Mouse (Mus musculus): ENCODE data around the gene Ttc5.
"Not testable (repeated sequence)": the region's sequence is repeated elsewhere in the genome, so short reads cannot be mapped to it uniquely, and the experiment has no call there.

Ttc5 gene

DNA sequence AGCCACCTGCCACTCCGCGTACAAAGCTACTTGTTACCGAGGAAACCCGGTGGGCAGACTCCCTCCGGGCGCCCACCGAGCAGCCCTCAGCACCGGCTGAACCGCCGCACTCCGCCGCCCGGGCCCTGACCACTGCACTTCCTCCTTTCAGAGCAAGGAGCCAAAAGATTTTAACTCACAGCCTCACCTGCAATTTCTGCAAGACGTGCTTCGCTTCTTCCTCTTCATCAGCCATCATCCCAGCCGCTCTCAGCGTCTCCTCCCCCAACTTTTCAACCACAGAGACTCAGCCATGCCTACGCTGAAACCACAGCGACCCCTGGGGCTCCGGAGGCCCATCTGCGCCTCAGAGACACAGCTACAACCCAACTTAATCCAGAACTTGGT, at the start of gene Ttc5:
Gene Ttc5 (minus strand): TSS at position 269 of the 387 bp plus-strand sequence.
- DNase-seq = peak; percentile 92

DNA sequence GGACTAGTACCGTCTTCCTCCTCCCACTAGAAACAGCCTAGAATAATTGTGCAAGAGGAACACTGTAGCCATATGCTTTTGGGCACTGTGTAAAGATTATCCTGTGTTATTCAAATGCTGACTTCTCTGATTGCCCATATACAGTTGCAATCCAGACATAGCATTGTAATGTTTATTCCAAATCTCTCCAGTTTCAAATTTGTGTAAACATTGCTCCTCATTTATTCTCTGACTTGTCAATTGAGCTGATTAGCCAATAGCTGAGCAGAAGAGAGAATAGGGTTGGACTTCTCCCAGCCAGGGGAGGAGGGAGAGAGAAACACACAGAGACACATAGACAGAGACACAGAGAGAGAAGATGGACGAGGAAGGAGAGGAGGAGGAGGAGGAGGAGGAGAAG, 49.1 kb upstream of the Ttc5 start:
- DNase-seq = no peak

DNA sequence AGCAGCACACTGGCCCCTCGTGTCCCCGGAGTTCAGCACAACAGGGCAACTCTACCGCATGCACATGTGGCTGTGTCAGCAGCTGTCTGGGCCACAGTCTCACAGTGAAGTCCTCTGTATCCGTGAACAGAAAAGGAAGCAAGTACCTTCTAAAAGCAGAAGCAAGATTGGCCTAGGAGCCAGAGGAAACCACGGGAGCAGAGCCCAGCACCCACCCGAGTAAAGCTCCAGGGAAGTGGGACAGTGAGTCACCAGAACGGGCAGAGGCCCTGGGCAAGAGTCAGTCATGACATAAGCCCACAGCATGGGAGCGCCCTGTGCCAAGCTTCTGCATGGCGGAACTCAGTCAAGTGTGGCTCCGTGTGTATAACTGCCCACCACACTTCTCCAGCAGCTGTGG, 48.6 kb upstream of the Ttc5 start:
- no peak for DNase-seq

DNA sequence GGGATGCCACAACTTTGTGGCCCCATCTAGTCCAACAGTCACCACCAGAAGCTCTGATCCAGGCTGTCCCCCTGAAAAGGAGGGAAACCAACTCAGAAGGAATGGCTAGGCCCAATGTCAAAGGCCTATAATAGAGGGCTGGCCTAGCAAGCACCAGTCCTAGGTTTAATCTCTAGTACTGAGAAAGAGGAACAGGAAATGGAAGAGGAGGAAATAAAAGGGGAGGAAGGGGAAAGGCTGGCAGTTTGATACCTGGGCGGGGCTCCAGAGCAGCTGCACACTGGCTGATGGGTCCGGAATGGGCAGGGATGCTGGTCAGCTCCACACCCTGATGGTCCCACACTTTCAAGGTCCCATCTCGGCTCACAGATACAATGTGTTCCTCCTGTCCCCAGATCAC, 44.6 kb upstream of the Ttc5 start:
- no peak for DNase-seq

DNA sequence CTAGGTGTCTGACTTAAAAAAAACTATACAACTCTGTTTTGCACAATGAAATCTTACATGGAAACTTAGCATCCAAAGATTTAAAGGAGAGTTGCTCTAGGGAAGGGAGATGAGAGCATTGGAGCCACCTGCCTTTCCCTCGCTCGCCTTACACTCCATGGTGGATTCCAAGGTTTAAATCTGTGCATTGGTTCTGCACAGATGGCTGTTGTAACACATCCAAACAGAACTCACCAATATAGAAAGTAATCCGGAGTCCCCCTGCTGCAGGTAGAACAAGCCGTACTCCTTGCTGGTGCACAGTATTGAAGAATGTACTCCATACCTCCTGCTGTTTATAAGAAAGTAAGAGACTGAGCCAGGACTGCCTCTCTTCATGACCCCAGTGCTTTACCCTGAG, 41.3 kb upstream of the Ttc5 start:
- no peak for DNase-seq

DNA sequence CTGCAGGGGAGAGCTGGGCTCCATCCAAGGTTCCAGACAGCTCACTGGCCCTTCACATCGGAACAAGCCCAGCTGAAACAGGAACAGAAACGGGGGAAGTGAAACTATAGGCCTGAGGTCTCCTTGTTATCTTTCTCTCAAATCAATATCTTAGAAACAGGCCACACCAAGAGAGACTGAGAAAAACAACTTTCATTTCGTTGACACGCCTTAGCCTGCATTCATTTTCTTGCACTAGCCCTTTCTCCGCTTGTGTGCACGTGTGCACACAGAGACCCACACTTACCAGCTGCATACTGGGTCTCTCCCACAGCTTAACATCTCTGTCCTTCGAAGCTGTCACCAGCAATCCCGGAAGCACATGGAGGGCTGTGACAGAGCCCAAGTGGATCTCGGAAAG, 38.9 kb upstream of the Ttc5 start:
- no peak for DNase-seq

DNA sequence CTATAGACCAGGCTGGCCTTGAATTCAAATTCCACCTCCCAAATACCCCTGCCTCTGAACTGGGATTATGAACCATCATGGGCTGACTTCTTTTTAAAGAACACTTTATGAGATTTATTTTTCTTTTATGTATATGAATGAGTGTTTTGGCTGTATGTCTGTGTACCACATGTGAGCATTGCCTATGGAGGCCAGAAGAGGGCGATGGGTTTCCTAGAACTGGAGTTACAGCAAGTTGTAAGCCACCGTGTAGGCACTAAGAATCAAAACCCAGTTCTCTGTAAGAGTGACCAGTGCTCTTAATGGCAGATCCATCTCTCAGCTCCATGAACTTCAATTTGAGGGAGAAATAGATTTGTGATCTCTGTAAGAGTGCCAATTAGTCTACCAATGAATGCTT, 37.9 kb upstream of the Ttc5 start:
- no peak for DNase-seq

DNA sequence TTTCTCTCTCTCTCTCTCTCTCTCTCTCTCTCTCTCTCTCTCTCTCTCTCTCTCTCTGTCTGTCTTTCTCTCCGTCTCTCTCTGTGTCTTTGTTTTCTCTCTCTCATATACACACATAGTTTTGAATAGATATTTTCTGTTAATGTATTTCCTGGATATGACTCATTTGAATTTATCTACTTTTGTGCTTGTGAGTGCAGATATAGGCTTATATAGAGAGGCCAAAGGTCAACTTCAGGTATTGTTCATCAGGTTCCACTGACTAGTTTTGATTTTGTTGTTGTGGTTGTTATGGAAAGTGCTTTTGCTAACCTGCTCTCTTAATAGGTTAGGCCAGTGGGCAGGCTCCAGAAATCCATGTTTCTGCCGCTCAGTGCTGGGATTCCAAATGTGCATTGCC, 27.7 kb upstream of the Ttc5 start:
- no peak for DNase-seq

DNA sequence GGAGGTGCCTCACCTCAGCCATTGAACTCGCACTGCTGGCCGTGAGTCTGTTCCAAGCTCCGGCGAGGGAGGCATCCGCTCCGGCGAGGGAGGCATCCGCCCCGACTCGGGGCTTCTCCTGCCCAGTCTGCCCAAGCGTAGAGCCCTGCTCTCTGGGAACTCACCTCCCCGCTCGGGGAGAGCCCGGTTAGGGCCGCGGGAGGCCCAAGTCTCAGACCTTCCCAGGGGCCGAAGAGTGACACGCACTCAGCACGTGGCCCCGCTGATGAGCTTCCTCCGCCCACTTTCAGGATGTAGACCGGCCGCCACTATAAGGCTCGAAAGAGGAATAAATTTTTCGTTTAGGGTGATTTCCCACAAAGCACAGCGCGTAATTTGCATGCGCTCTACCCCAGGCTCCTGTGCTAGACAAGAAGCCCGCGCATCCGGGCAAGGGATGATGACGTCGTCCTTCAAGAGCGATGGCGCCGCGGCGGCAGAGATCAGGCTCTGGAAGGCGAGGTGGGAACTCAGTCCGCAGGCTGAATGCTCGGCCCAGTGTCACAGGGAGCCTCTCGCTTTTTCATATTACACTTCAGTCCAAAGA, 22.3 kb upstream of the Ttc5 start, which contains the start of the genes Ccnb1ip1 and Parp2:
Gene Ccnb1ip1 (minus strand): TSS at position 246 of the 586 bp plus-strand sequence.
Gene Parp2 (plus strand): TSS at position 355 of the 586 bp plus-strand sequence.
- DNase-seq = peak; percentile 96

DNA sequence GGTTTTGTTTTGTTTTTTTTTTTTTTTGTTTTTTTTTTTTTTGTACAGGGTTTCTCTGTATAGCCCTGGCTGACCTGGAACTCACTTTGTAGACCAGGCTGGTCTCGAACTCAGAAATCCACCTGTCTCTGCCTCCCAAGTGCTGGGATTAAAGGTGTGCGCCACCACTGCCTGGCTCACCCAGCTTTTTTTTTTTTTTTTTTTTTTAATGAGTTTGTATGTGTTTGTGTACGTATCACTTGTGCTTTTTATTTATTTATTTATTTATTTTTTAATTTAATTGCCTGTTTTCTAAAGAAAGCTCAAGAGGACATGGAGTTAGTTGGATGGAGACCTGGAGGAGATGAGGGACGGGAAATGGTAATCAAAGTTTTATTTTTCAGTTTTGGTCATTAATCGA, 21.1 kb upstream of the Ttc5 start:
- not testable (repeated sequence) for DNase-seq

DNA sequence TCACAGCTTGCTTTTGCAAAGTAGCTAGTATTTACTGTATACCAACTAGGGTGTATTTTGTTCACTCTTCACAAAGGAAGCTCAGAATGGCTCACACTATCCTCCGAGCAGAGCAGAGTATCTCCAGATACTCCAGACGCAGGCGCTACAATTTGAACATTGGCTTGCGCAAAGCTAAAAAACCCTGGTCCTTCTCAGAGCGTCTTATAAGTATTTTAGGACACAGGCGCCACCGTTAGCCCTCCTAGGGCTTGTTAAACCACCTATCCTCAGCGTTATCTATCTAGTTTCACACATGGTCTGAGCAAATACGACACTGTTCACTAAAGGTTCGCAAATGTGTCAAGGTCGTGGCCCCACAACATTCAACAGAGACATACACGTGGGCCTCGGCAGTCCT, 19.4 kb upstream of the Ttc5 start:
- no peak for DNase-seq

DNA sequence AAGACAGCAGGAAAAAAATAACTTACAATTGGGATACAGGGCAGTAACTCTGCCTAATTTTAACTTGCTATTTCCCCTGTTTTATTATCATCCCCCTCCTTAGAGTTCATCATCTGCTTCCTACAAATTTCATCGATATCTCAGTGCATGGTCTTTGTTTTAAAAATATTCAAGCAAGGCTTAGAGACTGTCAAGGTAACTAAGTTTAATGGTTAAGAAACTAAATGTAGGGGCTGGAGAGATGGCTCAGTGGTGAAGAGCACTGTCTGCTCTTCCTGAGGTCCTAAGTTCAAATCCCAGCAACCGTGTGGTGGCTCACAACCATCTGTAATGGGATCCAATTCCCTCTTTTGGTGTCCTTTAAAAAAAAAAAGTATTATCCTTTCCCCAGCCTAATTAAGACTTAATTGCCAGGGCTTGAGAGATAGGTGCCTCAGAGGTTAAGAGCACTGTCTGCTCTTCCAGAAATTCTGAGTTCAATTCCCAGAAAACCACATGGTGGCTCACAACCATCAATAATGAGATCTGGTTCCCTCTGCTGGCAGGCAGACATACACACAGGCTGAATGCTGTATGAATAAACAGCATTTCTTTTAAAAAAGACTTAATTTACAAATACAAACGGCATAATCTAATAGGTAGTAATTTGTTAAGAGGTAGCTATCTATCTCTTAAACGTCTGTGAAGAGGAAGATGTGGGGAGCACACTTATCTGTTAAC, 17.7 kb upstream of the Ttc5 start:
- peak; percentile 17 for DNase-seq

DNA sequence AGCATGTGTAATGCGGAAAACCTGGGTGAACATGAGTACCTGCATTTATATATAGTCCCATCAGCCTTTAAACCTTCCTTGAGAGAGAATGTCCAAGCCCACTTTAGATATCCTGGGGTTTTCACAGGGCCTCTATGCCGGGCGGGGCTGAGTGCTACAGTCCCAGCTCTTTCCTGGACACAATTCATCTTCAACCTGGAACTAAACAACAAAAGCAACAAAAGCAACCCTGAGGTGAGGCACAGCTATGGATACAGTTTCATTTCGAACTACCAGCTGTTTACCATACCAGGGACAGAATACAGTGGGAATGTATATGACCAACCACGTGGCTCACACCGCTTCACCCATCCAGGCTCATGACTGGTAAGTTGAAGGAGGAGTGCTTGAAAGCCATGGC, 17.1 kb upstream of the Ttc5 start:
- DNase-seq = no peak

DNA sequence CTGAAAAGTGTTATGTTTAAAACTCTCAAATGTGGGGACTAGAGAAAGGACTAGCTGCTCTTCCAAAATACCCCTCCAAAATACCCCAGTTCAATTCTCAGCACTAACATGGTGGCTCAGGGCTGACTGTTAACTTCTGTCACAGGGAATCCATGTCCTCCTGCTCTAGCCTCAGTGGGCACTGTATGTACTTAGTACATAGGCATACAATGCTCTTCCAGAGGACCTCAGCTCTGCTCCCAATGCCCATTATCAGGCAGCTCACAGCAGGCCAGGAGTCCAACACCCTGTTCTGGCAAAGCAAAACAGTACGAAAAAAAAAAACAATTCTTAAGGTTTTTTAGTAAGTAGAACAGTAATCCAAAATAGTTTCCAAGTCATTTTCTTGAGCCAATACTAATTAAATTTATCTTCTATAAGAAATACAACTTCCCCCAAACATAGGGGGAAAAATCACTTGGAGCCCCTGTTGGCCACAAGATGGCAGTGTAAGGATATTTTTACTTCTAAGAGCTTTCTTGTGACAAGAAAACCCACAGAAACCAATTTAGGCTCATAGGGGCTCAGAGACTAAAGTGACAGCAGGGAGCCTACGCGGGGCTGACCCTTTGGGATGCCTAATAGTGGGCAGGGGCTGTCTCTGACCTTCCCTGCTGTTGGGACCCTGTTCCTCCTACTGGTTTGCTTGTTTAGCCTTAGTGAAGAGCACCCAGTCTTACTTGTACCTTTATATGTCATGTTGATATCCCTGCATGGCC, 14.4 kb upstream of the Ttc5 start:
- DNase-seq = peak; percentile 44

DNA sequence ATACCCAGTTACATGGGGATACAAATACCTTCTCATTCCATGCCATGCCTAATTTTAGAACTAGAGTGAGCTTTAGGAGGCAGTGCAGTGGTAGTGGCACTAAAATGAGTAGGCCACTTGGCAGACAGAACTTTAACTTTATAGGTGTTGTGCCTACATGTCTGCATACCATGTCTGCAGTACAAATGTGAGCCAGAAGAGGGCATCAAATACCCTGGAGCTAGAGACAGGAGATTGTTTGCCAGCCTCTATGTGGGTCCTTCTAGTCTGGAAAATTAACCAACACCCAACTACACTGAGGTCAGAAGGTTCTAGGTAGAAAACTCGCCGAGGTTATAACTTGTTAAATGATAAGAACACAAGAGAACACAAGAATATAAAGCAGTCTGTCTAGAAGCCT, 13.2 kb upstream of the Ttc5 start:
- DNase-seq = peak; percentile 46

DNA sequence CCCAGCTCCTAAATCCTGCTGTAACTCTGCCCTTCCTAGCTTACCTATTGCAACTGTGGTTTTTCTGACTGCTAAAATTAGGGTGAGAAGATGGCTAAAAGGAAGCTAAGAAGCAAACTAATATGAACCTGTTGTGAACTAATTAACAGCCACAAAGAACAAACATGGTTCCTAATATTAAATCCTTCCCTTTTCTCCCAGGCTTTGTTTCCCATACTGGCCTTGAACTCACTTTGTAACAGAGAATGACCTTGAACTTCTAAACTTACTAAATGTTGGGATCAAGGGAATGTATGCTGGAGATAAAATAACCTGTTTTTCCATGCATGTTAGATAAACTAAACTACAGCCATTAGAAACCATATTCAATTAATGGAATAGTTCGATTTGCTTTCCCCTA, 11.1 kb upstream of the Ttc5 start:
- no peak for DNase-seq

DNA sequence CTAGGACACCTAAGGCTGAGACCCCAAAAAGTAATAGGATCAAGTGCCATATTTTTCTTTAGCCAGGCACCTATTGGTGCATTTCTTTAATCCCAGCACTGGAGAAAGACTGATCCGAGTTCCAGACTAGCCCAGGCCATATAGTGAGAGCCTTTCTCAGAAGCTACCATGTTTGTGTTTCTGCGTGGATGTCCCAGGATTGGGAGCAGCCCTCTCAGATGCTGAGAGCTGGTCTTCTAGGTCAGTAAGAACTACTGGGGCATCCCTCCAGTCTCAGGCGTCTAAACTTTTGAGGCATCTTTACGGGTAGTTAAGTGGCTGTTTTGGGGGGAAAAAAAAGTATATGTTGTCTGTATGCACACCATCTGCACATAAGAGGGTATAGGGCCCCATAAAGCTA, 10.6 kb upstream of the Ttc5 start:
- DNase-seq = no peak

DNA sequence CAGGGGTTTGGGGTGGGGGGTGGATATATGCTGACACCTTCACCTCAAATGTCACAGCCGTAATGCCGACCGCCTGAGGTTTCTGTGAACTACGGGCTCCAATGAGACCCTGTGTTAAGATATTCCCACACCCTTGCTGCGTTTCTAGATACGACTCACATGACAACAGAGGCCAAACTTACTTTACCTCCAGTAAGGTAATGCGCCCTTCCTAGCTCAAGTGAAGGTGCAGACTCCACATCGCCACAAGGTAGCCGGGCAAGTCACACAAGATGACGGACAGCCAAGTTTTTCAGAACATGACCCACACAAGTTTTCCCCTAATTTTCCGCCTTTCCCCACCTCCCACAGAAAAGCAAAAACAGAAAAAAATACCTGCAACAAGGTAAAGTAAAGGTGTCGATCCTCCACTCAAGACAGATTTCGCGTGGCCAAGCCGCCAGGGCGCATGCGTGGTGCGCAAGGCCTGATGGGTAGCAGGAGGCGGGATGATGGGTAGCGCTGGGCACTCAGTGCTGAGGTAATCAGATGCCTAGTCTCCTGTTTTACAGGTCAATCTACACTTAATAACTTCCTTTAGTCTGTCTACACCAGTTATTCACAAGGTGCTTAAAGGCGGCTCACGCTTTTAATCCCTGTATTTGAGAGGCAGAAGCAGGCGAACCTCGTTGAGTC, 10.1 kb upstream of the Ttc5 start:
- DNase-seq = no peak

DNA sequence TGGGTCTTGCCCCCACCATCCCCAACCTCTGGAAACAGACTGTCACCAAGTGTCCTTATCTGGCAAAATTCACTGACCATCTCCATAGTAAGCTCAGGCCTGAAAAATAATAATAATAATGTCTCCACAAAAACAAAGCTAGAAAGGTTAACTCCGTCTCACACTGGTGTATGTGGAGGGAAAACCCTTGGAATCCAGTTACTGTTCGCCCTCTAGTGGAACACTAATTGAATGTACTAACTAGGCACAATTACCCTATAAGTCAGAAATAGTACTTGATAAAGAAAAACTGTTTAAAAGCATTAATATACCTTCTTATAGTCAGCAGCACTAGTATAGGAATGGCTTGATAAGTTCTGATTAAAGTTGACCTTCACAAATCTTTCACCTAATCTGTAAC, 2.8 kb upstream of the Ttc5 start:
- DNase-seq = no peak

DNA sequence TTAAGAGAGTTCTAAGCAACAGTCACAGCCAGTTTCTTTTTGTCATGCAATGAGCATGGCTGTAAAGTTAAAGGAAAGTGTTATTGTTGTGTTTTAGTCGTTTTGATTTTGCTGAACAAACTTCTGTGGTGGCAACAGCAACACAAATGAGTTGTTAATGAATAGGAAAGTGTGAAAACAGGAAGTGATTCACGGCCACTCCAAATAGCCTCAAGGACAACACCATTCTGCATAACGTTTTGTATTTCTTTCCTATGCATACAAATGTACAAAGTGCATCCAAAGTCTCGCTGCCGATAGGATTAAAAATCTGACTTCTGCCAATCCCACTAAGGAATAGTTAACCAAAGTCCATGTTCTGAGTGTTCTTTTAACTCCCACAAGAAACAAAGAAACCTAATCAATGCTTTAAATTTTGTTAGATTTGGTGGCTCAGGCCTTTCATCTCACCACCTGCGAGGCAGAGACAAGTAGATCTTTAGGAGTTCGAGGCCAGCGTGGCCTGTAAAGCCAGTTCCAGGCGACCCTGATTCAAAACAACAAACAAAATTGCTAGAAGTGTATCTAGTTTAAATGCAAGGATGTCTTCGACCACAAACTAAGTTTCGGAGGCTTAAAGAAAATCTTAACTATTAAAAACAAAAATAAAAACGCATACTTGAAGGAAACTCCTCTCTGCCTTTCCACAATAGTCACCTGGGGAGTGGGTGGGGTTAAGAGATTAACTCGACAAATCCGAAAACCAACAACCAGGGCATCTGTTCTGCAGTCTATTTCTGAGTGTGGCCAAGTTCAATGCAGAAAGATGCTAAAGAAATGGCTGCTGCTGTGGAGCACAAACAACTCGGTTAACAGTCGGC, 698 bp downstream of the Ttc5 start:
- peak; percentile 35 for DNase-seq

DNA sequence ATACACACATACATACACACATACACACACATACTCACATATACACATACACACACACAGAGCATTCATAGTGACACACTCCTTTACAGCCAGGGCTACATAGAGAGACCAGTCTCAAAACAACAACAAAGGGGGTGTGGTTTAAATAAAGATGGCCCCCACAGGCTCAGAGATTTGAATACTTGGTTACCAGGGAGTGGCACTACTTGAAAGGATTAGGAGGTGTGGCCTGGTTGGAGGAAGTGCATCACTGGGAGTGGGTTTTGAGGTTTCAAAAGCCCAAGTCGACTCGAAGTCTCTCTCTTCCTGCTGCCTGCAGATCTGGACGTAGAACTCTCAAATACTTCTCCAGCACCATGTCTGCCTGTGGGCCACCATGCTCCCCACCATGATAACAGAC, 3.2 kb downstream of the Ttc5 start:
- DNase-seq = no peak

DNA sequence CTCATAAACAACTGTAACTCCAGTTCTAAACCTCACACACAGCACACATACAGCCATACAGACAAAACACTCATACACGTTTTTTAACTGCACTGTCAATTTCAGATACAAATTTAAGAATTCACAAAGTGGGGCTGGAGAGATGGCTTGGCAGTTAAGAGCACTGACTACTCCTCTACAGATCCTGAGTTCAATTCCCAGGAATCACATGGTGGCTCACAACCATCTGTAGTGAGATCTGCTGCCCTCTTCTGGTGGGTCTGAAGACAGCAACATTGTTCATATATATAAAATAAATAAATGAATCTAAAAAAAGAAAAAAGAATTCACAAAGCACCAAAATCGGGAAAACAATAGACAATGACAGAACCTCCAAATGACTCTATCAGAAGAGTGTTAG, 14.0 kb downstream of the Ttc5 start:
- DNase-seq = peak; percentile 20

DNA sequence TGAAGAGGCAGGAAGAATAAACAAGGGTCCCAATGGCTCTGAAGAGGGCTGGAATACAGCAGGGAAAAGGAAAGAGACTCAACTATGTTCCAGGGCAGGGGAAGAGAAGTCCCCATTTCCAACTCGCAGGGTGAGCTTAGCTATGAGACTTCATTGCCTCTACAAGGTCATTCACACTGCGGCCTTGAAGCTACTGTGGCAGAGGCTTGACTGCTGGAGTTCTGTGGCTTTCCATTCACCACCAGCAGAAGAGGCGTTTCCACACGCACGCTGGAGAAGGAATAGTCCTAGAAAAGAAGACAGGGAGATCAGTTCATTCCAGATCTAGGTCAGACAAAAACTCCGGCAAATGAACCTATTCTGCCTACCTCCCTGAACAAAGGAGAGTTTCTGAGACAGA, 19.6 kb downstream of the Ttc5 start:
- DNase-seq = no peak
